Mouse (Mus musculus) R1 (cell line): ENCODE data around the gene Dok5.

Experiments used
- DNase-seq: peaks from one replicate; pipeline ENCODE4 v3.0.0-alpha.2; 2018; ENCODE audit warnings: low read depth, low spot score

The Dok5 gene

DNA sequence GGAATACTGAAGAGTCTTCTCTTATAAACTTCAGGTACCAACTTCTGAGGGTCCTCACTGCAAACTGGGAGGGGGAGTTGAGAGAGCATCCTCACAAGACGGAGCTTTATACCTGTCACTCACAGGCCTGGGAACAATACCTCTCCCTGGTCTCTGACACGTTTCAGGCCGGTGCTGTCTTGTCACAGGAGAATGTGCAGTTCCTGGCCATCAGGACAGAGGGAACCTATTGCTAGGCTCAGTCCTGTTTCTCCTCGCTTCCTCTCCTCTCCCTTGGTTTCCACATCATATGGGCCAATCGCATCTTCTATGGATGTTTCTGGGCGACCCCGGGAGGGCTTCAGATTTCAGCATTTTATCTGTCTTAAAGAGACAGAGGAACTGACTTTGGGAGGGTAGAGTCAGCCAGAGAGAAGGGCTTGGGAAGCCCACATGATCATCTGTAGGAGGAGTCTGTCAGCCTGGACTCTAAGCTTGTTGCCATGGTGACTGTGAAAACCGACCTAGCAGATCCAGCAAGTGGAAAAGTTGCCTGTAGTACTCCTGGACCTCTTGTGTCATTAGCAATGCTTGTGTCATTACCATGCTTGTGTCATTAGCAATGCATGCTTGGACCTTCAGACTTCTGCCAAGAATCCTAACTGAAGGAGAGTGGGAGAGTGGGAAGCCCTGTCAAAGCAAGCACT, 59.9 kb downstream of the Dok5 start:
- peak; percentile 87 for DNase-seq

DNA sequence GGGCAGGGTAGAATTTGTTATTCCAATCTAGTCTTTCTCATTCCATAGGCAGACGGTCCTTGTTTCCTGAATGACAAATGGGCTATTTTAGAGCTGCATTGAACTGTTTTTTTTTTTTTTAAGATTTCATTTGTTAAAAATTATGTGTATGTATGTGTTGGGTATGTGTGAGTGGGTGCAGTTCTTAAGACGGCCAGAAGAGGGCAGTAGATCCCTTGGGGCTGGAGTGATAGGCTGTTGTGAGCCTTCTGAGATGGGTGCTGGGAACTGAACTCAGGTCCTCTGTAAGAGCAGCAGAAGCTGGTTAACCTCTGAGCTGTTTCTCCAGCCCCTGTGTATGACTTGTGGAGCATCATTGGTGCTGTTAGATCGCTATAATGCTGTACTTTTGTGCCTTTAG, 63.6 kb downstream of the Dok5 start:
- peak; percentile 19 for DNase-seq

DNA sequence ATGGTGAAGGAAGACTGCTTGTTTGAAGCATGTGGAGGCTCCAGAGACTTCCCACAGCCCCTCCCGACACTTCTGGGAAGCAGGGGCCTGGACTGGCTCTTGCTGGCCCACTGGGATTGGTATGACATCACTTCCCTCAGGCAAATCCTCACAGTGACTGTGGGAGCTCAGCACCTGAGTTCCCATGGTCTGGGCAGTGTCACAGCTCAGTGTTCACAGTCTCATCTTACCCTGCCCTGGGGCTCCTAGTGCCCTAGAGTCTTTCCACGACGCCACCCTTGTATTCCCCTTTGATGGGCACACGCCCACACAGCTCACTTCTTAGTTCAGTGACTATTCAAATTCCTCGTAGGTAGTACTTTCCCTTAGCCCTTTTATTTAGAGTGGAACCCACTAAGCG, 71.4 kb downstream of the Dok5 start:
- no peak for DNase-seq

DNA sequence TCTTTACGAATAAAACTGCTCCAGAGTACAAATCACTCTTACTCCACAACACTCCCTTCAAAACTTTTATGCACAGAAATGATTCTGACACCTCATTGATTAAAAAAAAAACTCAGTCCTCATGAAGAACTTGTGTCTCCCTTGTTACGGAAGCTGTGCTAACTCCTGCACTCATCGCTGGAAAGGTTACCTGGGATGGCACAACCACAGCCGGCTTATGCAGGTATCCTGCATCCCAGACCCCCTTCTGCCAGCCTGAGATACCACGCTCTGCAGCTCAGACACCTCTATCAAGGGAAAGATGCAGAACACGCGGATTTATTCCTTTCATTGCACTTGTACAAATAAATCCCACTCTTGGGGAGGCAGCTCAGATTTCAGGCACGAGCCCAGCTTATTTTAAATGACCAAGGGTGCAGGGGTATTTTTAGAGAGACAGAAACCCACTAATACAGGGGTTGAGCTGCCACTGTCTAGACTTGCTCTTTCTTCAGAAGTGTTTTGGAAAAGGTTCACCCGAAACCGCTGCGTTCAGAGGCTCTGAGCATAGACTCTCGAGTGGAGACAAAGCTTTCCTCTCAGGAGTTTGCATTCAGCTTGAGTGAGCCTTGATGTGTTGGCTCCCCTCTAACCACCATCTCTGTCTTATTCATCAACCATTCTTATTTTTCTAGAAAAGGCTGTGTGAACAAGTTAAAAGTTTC, 76.1 kb downstream of the Dok5 start:
- no peak for DNase-seq

DNA sequence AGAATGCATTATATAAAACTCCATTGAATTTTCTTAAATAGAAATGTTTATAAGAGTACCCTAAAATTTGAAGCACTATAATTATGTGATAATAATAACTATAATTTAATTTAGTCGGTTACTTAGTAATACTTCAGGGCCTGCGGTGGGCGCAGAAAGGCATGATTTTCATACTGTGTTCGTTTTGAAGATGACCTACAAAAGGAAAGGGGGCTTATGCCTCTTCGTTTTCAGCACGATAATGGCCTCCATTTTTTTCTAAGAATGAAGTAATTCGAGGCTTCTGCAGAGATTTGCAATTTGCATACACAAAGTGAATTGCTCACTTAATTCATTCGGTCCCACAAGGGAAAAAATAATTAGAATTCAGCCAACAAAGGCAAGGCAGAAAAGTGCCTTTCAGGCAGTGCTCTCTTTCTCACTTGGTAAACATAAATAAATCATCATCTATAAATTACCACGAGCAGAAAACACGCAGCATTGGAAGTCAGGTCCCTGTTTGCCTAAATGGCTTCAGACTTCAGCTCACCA, 76.7 kb downstream of the Dok5 start:
- no peak for DNase-seq

DNA sequence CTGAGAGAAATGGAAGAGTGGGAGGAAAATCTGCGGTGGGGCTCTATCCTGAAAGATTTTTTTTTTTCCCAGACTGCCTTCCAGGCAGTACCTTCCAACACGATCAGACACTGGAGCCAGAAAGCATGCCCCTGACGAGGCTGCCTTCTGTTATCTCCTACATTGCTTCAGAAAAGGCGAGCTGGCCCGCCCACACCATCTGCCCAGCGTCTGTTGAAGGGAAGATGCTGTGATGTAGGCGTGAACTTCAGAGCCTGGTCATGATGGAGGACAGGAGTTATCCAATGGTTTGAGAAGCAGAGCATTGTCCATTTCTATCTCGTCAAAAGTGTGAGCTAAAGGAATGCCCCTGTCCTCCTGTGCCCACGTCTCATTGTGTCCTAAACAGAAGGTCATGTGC, 79.7 kb downstream of the Dok5 start:
- no peak for DNase-seq

DNA sequence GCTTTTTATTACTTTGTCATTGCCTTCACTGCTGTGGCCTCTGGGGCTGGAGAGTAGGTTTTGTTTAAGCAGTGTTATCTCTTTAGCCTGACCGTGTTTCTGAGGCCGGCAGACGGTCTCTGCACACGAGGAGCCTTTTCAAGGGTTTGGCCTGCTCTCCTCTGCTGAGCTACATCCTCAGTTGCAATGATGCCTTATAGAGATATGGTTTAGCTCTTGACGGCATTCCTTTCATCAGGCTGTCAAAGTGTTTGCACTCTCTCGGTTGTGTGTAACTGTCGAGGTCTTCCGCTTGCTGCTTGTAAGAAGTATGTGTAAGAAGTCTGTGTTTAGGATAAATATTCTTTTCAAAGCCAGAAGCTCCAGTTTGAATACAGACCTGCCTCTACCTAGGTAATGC, 84.7 kb downstream of the Dok5 start:
- DNase-seq = no peak

DNA sequence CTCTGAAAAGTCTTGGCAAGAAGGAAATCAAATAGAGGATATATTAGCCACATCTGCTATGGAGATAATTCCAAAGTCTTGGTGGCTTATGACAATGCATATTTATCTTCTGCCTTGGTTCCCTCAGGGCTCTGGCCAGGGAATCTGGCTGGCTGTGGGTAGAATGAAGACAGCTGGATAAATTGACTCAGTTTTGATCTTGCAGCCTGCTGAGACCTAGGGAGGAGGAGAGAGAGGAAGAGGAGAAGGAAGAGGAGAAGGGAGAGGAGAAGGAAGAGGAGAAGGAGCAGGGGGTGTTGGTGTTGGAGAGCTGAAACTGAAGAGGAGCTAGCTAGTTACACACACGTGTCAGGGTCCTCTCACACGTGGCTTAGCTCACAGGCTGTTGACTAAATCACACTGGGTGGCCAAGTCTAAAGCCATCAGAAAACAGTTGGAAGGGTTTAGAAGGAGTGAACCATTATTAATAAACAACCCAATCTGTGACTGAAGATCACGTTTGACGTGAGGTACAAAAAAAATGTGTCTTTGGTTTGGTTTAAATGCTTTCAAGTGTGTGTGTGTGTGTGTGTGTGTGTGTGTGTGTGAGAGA, 85.6 kb downstream of the Dok5 start:
- DNase-seq = no peak

DNA sequence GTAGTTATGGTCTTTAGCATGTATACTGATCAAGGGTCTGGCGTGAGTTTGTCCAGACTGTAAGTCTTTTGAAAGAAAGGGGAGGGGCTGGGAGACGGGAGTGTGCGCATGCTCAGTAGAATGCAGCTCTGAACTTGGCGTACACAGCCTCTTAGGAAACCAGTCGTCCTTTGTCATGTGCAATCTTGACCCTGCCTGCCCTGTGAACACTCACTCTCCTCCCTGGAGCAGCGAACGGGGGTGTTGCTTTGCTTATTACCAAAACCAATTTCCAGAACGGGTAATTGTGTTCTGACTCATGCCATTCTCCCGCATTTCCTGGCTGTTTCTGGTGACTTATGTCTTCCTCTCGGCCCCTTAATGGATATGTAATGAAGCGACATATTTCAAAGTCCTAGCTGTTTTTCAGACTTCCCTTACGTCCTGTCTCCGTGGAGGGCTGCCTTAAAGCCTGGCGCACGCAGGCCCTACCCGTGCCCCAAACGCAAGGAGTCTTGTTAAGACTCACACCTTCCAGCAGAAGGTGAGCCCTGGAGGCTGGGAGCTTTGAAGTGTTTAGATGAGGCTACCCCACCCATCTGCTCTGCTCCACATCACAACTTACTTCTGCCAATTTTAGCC, 95.3 kb downstream of the Dok5 start:
- peak; percentile 87 for DNase-seq

DNA sequence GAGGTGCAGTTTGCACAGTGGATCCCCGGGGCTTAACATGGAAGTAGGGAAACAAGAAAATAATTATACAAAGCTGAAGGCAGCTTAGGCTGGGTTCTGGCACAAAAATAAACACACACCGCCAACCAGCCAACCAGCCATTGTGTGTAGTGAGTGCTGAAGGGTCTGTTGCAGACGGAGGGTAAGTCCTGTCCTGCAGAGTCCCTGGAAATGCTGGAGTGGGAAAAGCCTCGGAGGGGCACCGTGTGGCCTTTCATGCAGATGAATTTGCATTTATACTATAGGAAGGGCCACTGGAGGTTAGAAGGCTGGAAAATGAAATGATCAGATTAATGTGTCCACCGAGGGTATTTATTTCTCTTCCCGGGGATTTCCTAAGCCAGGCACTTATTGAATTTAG, 97.2 kb downstream of the Dok5 start:
- no peak for DNase-seq

DNA sequence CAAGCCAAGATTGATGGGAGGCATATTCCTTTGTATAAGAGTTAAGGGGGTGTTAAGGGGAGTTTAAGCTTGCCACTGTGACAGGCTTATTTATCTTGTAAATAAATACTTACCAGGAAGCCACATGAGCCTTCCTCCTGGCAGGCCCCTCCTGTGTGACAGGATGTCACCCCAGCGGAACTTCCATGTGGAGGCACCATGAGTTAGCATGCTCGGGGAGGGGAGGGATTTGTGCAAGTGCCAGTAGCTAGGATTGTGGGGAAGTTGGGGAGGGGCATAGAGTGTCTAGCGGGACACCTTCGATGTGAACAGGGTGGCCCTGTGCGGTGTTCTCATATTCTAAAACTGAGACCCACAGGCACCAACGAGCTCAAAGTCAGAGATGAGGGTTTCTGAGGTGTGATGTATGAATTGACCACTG, 97.6 kb downstream of the Dok5 start:
- DNase-seq = no peak

DNA sequence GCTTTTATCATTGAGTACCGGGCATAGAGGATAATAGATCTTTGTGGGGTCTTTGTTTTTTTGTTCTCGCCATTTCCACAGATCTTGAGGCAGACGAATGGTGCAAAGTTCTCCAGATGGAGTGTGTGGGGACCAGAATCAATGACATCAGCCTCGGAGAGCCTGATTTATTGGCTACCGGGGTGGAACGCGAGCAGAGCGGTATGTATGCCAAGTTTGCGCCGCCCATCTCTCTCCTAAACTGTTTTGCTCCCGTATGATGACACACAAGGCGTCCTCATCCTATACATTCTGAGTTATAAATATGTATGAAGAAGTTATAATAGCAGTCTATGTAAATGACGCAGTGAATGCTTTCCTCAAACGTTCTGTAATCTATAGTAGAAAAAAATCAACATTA, 98.4 kb downstream of the Dok5 start:
- no peak for DNase-seq

DNA sequence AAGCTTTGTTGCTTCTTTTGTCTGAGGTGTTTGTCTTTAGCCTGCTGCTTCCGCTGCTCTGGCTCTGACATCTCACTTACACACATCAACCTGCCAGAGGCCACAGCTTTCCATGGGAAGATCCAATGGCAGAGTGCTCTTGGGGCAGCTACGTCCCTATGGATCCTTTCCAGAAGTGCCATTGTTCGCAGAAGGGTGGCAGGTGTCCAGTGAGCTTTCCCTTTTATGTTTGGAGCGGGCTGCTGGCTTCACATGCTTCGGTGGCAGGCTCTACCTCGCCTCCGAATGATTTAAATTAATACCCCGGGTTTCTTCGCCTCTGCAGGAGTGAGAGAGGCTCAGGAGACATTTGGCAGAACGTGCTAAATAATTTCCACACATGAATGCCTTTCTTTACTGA, 105.3 kb downstream of the Dok5 start:
- DNase-seq = no peak

DNA sequence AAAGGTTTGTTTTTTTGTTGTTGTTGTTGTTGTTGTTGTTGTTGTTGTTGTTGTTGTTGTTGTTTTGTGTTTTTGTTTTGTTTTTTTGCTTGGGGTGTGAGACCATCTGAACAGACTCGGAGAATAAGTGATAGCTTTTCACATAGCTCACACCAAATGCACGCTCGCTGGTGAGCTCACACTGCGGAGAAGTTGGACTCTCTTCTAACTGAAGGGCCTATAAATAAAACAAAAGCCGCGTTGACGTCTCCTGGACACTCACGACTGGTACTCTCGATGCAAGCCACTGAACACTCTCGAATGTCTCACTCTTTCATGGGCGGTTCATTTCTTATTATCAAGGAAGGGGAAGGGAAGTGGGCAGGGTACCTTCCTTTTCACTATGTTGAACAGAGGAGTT, 105.8 kb downstream of the Dok5 start:
- DNase-seq = no peak

DNA sequence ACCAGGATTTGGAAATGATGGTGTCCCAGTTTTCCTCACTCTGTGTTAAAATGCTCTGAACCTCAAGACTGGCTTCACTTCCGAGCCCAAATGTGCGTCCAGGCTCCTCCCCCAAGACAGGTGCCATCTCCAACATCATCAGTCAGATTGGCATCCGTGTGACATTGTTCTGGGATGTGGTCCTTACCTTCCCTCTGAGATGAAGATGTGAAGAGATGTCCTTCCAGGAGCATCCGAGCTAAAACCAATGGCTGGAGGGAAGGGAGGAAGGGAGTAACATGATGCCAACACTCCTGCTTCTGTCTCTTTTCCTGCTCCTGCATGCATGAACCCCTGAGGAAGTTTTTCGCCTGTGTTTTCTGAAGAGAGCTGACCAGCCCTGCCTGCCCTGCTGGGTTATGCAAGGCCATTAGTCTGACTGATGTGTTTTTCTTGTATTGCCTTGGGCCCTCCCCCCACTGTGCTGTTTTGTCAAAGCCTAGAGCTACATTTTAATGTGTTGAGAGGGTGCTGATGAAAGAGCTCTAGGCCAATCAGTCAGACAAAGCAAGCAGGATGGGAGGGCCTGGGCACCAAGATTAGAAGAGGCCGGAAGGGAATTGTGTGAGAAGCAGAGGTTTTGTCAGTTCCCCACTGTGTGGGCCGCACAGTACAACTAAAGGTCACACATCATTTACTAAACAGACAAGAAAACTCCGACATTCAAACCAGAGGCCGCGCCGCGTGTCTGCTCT, 106.4 kb downstream of the Dok5 start:
- DNase-seq = peak; percentile 84

DNA sequence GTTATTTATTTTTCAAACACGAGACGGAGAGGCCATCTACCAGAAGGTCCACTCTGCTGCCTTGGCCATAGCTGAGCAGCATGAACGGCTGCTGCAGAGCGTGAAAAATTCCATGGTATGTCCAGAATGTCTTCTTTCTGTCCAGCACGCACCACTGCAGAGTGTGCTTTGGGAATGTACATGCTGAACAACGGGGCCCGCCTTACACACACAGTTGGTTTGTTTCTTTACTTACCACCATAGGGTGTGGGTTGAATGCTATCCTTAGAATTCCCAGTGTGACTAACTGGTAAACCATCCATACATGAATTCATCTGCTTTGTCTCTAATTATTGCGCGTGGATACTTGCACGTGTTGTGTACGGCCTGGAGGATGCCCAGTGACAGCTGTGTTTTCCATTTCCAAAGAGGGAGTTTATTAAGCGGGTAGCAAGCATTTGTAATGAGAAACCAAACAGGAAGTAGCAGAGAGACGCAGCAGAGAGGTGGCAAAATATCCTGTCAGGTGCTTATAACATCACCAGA, 109.9 kb downstream of the Dok5 start:
- no peak for DNase-seq

DNA sequence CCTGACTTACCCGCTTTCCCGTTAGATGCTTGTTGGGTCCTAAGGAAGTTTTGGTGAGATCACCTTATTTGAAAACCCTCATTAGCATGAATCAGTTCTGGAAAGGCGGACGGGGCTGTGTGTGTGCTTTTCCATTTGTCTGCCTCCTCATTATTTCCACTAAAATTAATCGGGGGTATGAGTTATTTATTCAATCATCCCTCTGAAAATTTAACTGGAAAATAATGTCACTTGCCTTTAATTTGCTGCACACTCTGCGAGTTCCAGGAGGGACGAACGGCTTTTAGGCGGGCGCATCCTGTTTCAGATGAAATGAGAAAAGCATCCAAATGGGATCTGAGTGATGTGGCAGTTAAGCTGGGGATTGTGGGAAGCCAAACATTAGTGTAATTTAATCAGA, 113.9 kb downstream of the Dok5 start:
- DNase-seq = no peak

DNA sequence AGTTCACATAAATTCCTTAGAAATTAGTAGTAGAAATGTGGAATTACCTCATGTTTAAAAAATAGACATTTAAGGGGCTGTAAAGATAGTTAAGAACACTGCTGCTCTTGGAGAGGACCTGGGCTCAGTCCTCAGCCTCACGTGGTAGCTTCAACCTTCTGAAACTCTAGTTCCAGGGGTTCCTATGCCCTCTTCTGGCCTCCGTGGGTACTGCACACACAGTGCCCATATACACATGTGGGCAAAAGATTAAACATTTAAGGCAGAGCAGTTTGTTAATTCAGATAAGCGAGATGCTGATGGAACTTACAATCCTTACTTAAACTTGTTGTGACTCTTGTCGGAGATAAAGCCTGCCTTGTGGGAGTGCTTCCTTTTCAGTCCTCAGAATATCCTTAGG, 118.5 kb downstream of the Dok5 start:
- peak; percentile 65 for DNase-seq

DNA sequence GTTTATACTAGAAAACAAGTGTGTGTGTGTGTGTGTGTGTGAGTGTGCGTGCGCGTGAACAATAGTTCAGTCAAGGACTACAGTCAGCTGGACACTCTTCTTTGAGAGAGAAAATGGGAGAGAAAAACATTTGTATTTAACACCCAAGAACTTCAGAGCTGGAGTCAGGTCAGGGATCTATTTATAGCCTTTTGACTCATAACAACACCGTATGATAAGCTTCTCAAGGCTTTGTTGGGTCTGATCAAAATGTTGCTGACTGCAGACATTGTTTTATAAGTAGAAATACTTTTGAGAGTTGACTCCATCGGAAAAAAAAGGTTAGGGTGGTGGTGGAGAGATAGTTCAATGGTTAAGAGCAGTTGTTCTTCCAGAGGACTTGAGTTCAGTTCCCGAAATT, 120.7 kb downstream of the Dok5 start:
- DNase-seq = no peak

DNA sequence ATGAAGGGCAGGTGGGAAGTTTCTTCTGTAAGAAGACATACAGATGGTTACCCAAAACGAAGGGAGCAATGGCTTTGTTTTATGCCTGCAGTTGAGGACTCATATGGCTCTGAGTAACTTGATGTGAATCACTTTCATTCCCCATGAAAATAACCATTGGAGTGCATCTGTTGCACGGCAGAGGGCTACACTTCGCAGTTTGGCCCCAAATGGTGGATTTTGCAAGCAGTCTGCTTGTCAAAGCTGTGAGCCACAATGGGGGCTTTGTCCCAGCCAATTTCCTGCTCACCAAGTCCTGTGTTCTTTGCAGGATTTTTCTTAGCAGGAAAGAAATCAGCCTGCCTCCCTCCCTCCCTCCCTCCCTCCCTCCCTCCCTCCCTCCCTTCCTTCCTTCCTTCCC, 123.6 kb downstream of the Dok5 start:
- DNase-seq = no peak

DNA sequence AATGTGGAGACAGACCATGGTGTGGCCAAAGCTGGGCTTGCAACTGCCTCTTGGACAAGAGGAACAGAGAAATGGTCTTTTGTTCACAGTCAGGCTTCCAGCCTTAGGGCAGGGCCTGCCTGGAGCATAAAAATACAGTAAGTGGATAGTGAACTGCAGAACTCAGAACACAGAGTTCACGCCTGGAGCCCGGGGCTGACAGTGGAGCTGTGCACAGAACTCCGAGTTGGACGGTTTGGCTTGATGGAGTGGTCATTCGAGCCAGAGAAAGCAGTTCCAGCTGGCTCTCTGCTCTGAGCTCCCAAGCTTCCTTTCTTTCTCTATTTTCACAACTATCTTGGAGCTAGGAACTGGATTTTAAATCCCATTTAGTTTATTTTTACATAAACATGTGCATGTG, 124.5 kb downstream of the Dok5 start:
- no peak for DNase-seq

DNA sequence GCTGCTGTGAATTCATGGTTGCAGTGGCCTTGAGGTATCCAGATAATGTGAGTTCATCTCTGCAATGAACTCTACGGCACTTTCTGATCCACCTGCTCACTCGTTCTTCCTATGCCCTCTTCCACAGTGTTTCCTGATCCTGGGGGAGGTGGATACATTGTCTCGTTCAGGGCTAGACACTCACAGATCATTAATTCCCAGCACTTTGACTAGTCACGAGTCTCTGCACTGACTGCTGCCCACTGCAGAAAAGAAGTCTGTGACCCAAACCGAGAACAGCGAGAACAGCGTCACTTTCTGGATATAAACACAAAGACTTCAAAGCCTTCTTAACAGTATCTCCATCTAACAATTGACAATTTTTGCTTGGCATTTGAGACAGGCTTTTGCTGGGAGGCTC, 125.9 kb downstream of the Dok5 start:
- no peak for DNase-seq
